Mouse (Mus musculus) midbrain, embryonic 13.5 days (tissue): ENCODE results near the gene Tuba1b. TPM values are rescaled to one million over a fixed set of nuclear protein-coding genes. Genes with fewer than 3 reads are reported as not detected.
A peak's percentile ranks its signal among the peaks of the same experiment; 100 is the strongest.

Experiments used
- ATAC-seq: fragments of 200-750 bp; cut with Nextera tagmentation; 2 replicates; pipeline ENCODE4 v1.8.0; 2017; ENCODE audit warnings: mild to moderate bottlenecking, moderate TSS enrichment, moderate library complexity
- H3K27ac ChIP-seq: fragments of 300-500 bp; sonication (generic); 2 replicates; pipeline ENCODE4 v1.5.1; 2015; ENCODE audit warnings: inconsistent platforms, mild to moderate bottlenecking, moderate library complexity
- H3K27me3 ChIP-seq: fragments of 300-500 bp; sonication (generic); 2 replicates; pipeline ENCODE4 v1.6.1; 2015; ENCODE audit warnings: mild to moderate bottlenecking, inconsistent platforms
- H3K36me3 ChIP-seq: fragments of 300-500 bp; sonication (generic); 2 replicates; pipeline ENCODE4 v1.6.1; 2015; ENCODE audit warnings: mild to moderate bottlenecking, inconsistent platforms
- H3K4me1 ChIP-seq: fragments of 300-500 bp; sonication (generic); replicated peaks from 2 replicates; pipeline ENCODE4 v1.6.1; 2015; ENCODE audit warnings: inconsistent platforms
- H3K4me2 ChIP-seq: fragments of 300-500 bp; sonication (generic); replicated peaks from 2 replicates; pipeline ENCODE4 v1.6.1; 2015; ENCODE audit warnings: moderate library complexity, mild to moderate bottlenecking, inconsistent platforms
- H3K4me3 ChIP-seq: fragments of 300-500 bp; sonication (generic); replicated peaks from 2 replicates; pipeline ENCODE4 v1.5.1; 2015; ENCODE audit warnings: mild to moderate bottlenecking, inconsistent platforms
- H3K9ac ChIP-seq: fragments of 300-500 bp; sonication (generic); replicated peaks from 2 replicates; pipeline ENCODE4 v1.6.1; 2015; ENCODE audit warnings: mild to moderate bottlenecking, inconsistent platforms
- H3K9me3 ChIP-seq: fragments of 300-500 bp; sonication (generic); 2 replicates; pipeline ENCODE4 v1.6.1; 2016; ENCODE audit warnings: mild to moderate bottlenecking, inconsistent platforms
- WGBS: fragments of 180-500 bp; shearing (Covaris S2); methylation state at CpG from one replicate; pipeline ENCODE4 v1.1.7; 2015; 5-methylcytosine and 5-hydroxymethylcytosine counted together
- polyA plus RNA-seq: library from polyadenylated mRNA; unstranded; fragments of >200 nt; fragmentation: Nextera tagmentation; extraction: Ambion mirVana; gene quantifications from 2 replicates; pipeline ENCODE4 v1.2.1, GENCODE M21; 2015

The Tuba1b gene
- polyA plus RNA-seq, 1 experiment from 2014 or later = 1,231 TPM

GRCm38 (mm10) chr15:98893940-98894745 is 40.2 kb downstream of the Tuba1b start, which contains the start of gene Rhebl1:
Gene Rhebl1 (minus strand): TSS chr15:98894540.
- no peak within 1 kb of the TSS for H3K27ac ChIP-seq
- no peaks in the 10 kb centered on the region for H3K9me3 ChIP-seq
- WGBS = under 1% methylated on average over 77 of the region's 77 CpGs
- peak within 1 kb of the TSS; percentile 57 for H3K9ac ChIP-seq
- peaks cover 81% of the 10 kb centered on the region for H3K27me3 ChIP-seq
- no peaks in the 10 kb centered on the region for H3K36me3 ChIP-seq
- peak within 1 kb of the TSS; percentile 84 for H3K4me2 ChIP-seq
- H3K4me1 ChIP-seq = peaks cover 42% of the 10 kb centered on the region
- no peak for ATAC-seq
- peak within 1 kb of the TSS; percentile 47 for H3K4me3 ChIP-seq

GRCm38 (mm10) chr15:98893036-98893435 is 41.3 kb downstream of the Tuba1b start:
- H3K27ac ChIP-seq = no peak overlapping the region
- peaks cover 70% of the 10 kb centered on the region for H3K27me3 ChIP-seq
- H3K36me3 ChIP-seq = no peaks in the 10 kb centered on the region
- H3K4me1 ChIP-seq = peaks cover 36% of the 10 kb centered on the region
- no peak overlapping the region for H3K4me2 ChIP-seq
- WGBS = 31% methylated on average over 4 of the region's 4 CpGs
- ATAC-seq = no peak
- H3K9me3 ChIP-seq = no peaks in the 10 kb centered on the region
- no peak overlapping the region for H3K4me3 ChIP-seq
- no peak overlapping the region for H3K9ac ChIP-seq

- Histone ChIP-seq H3K36me3 (no peaks in the 10 kb centered on the region), H3K27ac (no peak overlapping the region), H3K27me3 (peaks cover 60% of the 10 kb centered on the region), H3K9ac (no peak overlapping the region), H3K4me1 (peaks cover 29% of the 10 kb centered on the region), H3K4me3 (no peak overlapping the region), H3K9me3 (no peaks in the 10 kb centered on the region), H3K4me2 (no peak overlapping the region)
- WGBS = 38% methylated on average over 6 of the region's 6 CpGs
- peak; percentile 38; the same call in 1 of the 2 replicates for ATAC-seq
These were observed 42.3 kb downstream of the Tuba1b start for GRCm38 (mm10) chr15:98891907-98892606.

- no peak overlapping the region for H3K9ac ChIP-seq
These were observed 43.1 kb downstream of the Tuba1b start for GRCm38 (mm10) chr15:98891198-98891742.

DNA sequence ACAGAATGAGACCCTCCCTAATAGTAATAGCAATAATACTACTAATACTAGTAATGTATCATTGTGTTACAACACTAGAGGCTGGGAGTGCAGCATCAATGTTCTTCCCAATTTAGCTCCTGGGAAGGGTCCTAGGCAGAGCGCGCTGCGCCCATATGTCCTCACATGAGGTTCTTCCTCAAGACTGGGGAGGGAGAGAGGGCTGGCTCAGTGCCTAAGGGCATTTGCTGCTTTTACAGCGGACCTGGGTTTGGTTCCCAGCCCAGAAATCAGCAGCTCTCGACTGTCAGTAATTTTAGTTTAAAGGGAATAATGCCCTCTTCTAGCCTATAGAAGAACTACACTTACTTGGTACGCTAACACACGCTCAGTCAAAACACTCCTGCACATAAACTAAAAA is 46.8 kb downstream of the Tuba1b start:
- Histone ChIP-seq H3K9me3 (no peaks in the 10 kb centered on the region), H3K4me1 (no peaks in the 10 kb centered on the region; the same call in 1 of the 2 replicates), H3K9ac (no peak overlapping the region), H3K4me3 (no peak overlapping the region), H3K36me3 (no peaks in the 10 kb centered on the region), H3K27me3 (peaks cover 15% of the 10 kb centered on the region), H3K27ac (no peak overlapping the region), H3K4me2 (no peak overlapping the region)
- 85% methylated on average over 7 of the region's 7 CpGs for WGBS
- ATAC-seq = no peak

More at GRCm38 (mm10) chr15:98891198-98891742, 43.1 kb downstream of the Tuba1b start:
- WGBS = 13% methylated on average over 19 of the region's 19 CpGs
- Histone ChIP-seq H3K4me1 (peaks cover 27% of the 10 kb centered on the region), H3K27me3 (peaks cover 52% of the 10 kb centered on the region), H3K27ac (no peak overlapping the region), H3K4me3 (no peak overlapping the region), H3K36me3 (no peaks in the 10 kb centered on the region), H3K9me3 (no peaks in the 10 kb centered on the region), H3K4me2 (0 out of 2 replicates have a peak overlapping the region, but pooled peaks have one; percentile 15)
- no peak for ATAC-seq

- 67% methylated on average over 8 of the region's 8 CpGs for WGBS
- Histone ChIP-seq H3K4me3 (no peak overlapping the region), H3K4me1 (peaks cover 2% of the 10 kb centered on the region; the same call in 1 of the 2 replicates), H3K9me3 (no peaks in the 10 kb centered on the region), H3K27ac (no peak overlapping the region), H3K4me2 (no peak overlapping the region), H3K27me3 (peaks cover 8% of the 10 kb centered on the region), H3K9ac (no peak overlapping the region), H3K36me3 (no peaks in the 10 kb centered on the region)
- ATAC-seq = no peak
These were observed 47.5 kb downstream of the Tuba1b start for GRCm38 (mm10) chr15:98886667-98887387.

DNA sequence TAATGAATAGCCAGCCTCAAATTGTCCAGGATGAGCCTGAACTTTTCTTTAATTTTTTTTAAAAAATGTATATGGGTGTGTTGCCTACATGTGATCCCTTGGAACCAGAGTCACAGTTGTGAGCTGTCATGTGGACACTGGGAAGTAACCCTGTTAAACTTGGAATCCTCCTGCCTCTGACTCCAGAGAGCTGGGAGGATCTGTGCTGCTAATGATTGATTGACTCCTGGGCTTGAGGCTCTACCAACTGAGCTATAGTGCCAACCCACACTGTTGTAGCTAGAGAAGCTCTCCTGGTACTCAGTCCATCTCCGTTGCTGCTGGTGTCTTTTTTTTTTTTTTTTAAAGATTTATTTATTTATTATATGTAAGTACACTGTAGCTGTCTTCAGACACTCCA is 50.3 kb downstream of the Tuba1b start:
- Histone ChIP-seq H3K4me3 (no peak overlapping the region), H3K27ac (no peak overlapping the region), H3K9me3 (no peaks in the 10 kb centered on the region), H3K4me2 (no peak overlapping the region), H3K36me3 (no peaks in the 10 kb centered on the region; the same call in 1 of the 2 replicates), H3K4me1 (peaks cover 23% of the 10 kb centered on the region), H3K27me3 (no peaks in the 10 kb centered on the region), H3K9ac (no peak overlapping the region)
- ATAC-seq = no peak
- 82% methylated on average over 1 of the region's 1 CpGs for WGBS

GRCm38 (mm10) chr15:98883661-98884060 is 50.7 kb downstream of the Tuba1b start:
- H3K36me3 ChIP-seq = peaks cover 4% of the 10 kb centered on the region; the same call in 1 of the 2 replicates
- peaks cover 27% of the 10 kb centered on the region for H3K4me1 ChIP-seq
- ATAC-seq = no peak
- no peak overlapping the region for H3K4me2 ChIP-seq
- no peaks in the 10 kb centered on the region for H3K9me3 ChIP-seq
- H3K27me3 ChIP-seq = no peaks in the 10 kb centered on the region
- H3K9ac ChIP-seq = no peak overlapping the region
- H3K27ac ChIP-seq = no peak overlapping the region
- H3K4me3 ChIP-seq = no peak overlapping the region

- H3K27me3 ChIP-seq = no peaks in the 10 kb centered on the region
- peak overlapping the region; percentile 83 for H3K4me2 ChIP-seq
- peak overlapping the region; percentile 71 for H3K4me3 ChIP-seq
- H3K9ac ChIP-seq = no peak overlapping the region; the same call in 1 of the 2 replicates
- 4% methylated on average over 5 of the region's 5 CpGs for WGBS
- no peaks in the 10 kb centered on the region for H3K9me3 ChIP-seq
- H3K27ac ChIP-seq = peak overlapping the region; percentile 86
- H3K4me1 ChIP-seq = peaks cover 27% of the 10 kb centered on the region
- H3K36me3 ChIP-seq = peaks cover 4% of the 10 kb centered on the region; the same call in 1 of the 2 replicates
- peak; percentile 59 for ATAC-seq
These were observed 52.7 kb downstream of the Tuba1b start for GRCm38 (mm10) chr15:98881656-98882008.
